20 mouse cellular contexts compared by ENCODE assay signal in the genomic region with DNA sequence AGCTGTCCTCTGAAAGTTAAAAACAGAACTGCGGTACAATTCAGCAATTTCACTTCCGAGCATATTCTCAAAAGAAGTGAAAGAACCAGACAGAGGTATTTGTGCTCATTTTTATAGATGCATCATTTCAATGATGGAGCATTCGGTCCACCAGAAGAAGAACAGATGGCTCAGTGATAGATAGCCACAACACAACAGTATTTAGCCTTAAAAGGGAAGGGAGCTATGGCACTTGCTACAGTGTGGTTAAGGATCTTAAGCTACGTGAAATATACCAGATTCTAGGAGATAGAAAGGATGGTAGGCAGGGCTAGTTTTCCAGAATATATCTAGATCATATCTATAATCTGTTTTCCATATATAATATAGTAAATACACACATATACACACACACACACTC.
"Had no signal": no experiment of that assay in that cellular context is flagged by ENCODE, and none has a peak within 500 bp of the region (broad histone marks: within the 10 kb centered on the region; RNA-seq: fewer than 3 reads in every experiment).

No protein-coding gene starts in this region.

- H3K27ac ChIP-seq: layer of hippocampus, adult 2 months; limb, embryonic 13.5 days; liver, embryonic 12.5 days; liver, embryonic 15.5 days; lung, embryonic 15.5 days; neural tube, embryonic 12.5 days; neural tube, embryonic 15.5 days; stomach, embryonic 15.5 days had no signal

- H3K4me3 ChIP-seq: layer of hippocampus, adult 2 months; neural tube, embryonic 12.5 days had no signal

- H3K9me3 ChIP-seq: limb, embryonic 10.5 days; limb, embryonic 13.5 days; liver, embryonic 12.5 days; liver, embryonic 15.5 days; lung, embryonic 15.5 days; neural tube, embryonic 12.5 days; neural tube, embryonic 15.5 days; stomach, embryonic 15.5 days had no signal

- H3K9ac ChIP-seq: liver, embryonic 15.5 days; lung, embryonic 15.5 days; neural tube, embryonic 12.5 days; stomach, embryonic 15.5 days had no signal

- ATAC-seq: liver, embryonic 12.5 days had no signal

- DNase-seq: kidney, adult 9 months; layer of hippocampus, adult 9-11 months; liver; lung, adult 18-20 months; lung, postnatal 10 days; lung, postnatal 4 days; midbrain, embryonic 14.5 days; right cerebral cortex, adult 18-20 months; right cerebral cortex, postnatal 14 days; spleen, adult 18-20 months; thymus, adult 18-20 months had no signal

- H3K27me3 ChIP-seq: lung, embryonic 15.5 days; stomach, embryonic 15.5 days had no signal

- H3K36me3 ChIP-seq: limb, embryonic 10.5 days; limb, embryonic 13.5 days; liver, embryonic 12.5 days; liver, embryonic 15.5 days; lung, embryonic 15.5 days; neural tube, embryonic 12.5 days; neural tube, embryonic 15.5 days; stomach, embryonic 15.5 days had no signal
